Mouse (Mus musculus) urinary bladder, adult 18-20 months (tissue): ENCODE measurements around the gene Adora3.
A peak's percentile ranks its signal among the peaks of the same experiment; 100 is the strongest.

Experiments
- DNase-seq, 2 experiments: peaks; one replicate each; pipeline ENCODE4 v3.0.0; 2022; ENCODE audit warnings: low spot score in 2 of 2, mixed read lengths in 2 of 2

Adora3 gene

GRCm38 (mm10) chr3:105870558-105870957 lies at the start of gene Adora3, which contains the start of gene Tmigd3:
Gene Adora3 (plus strand): TSS chr3:105870858.
Gene Tmigd3 (plus strand): TSS chr3:105870903.
- no peak for DNase-seq

- no peak for DNase-seq
Measured at GRCm38 (mm10) chr3:105821504-105821903, 49.2 kb upstream of the Adora3 start.

GRCm38 (mm10) chr3:105823609-105824008 lies 47.0 kb upstream of the Adora3 start:
- DNase-seq = no peak

GRCm38 (mm10) chr3:105824103-105824502 lies 46.6 kb upstream of the Adora3 start:
- no peak for DNase-seq

- DNase-seq = no peak
Measured at GRCm38 (mm10) chr3:105824704-105825103, 46.0 kb upstream of the Adora3 start.

GRCm38 (mm10) chr3:105825501-105826161 lies 45.0 kb upstream of the Adora3 start:
- DNase-seq = peak; percentile 31 to 56

GRCm38 (mm10) chr3:105831584-105831983 lies 39.1 kb upstream of the Adora3 start:
- DNase-seq = no peak

GRCm38 (mm10) chr3:105835875-105836274 lies 34.8 kb upstream of the Adora3 start:
- no peak for DNase-seq

- DNase-seq = no peak
Measured at GRCm38 (mm10) chr3:105836883-105837282, 33.8 kb upstream of the Adora3 start.

GRCm38 (mm10) chr3:105838655-105839054 lies 32.0 kb upstream of the Adora3 start:
- no peak for DNase-seq

- DNase-seq = no peak
Measured at GRCm38 (mm10) chr3:105839836-105840235, 30.8 kb upstream of the Adora3 start.

- DNase-seq = peak; percentile 14 to 16
Measured at GRCm38 (mm10) chr3:105846294-105847069, 24.2 kb upstream of the Adora3 start.

GRCm38 (mm10) chr3:105853781-105854180 lies 16.9 kb upstream of the Adora3 start:
- no peak for DNase-seq

- no peak for DNase-seq
Measured at GRCm38 (mm10) chr3:105854786-105855185, 15.9 kb upstream of the Adora3 start.

- no peak for DNase-seq
Measured at GRCm38 (mm10) chr3:105857513-105857912, 13.1 kb upstream of the Adora3 start.

GRCm38 (mm10) chr3:105861747-105862366 lies 8.8 kb upstream of the Adora3 start:
- no peak for DNase-seq

GRCm38 (mm10) chr3:105864123-105864522 lies 6.5 kb upstream of the Adora3 start:
- DNase-seq = no peak

- no peak for DNase-seq
Measured at GRCm38 (mm10) chr3:105865122-105865521, 5.5 kb upstream of the Adora3 start.

- no peak for DNase-seq
Measured at GRCm38 (mm10) chr3:105868135-105868534, 2.5 kb upstream of the Adora3 start.

- DNase-seq = no peak
Measured at GRCm38 (mm10) chr3:105872034-105872433, 1.4 kb downstream of the Adora3 start.

- no peak for DNase-seq
Measured at GRCm38 (mm10) chr3:105872579-105872978, 1.9 kb downstream of the Adora3 start.
